Mouse (Mus musculus): Measurements from ENCODE around the gene Sppl2b.

- TF ChIP-seq CTCF (IDR thresholded peaks at IDR 0.05; ENCODE audit: extremely low read depth, insufficient read length, insufficient replicate concordance, low read depth, low read length) (no peak), POLR2A (IDR thresholded peaks at IDR 0.05; ENCODE audit: low read depth, low read length) (no peak)
Observed at GRCm38 (mm10) chr10:80900318-80901247, 45.5 kb downstream of the Sppl2b start, which contains the start of gene Timm13.

Data from small intestine, adult 2 months (tissue).